Mouse (Mus musculus): ENCODE data around the gene Top2a. TPM values are rescaled to one million over a fixed set of nuclear protein-coding genes. Genes with fewer than 3 reads are reported as not detected.
"Not testable (repeated sequence)": the region's sequence is repeated elsewhere in the genome, so short reads cannot be mapped to it uniquely, and the experiment has no call there.

Top2a gene
- polyA plus RNA-seq, 1 experiment from 2014 or later, result 280 TPM

DNA sequence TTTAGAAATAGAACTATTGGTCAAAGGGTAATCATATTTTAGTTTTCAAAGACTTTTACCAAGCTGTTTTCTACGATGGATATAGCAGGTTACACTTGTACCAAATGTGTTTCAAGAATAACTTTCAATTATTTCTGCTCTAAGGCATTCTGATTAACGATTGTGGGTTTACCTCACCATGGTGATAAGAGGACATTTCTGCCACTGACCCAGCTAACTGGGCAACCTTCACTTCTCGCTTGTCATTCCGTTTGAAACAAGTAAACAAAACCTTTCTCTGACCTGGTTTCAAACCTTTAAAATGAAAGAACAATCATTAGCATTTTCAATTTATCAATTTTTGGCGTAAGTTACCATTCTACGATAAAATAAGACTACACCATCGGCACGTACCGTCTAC lies 17.2 kb downstream of the Top2a start:
- Histone ChIP-seq H3K4me3 (no peak overlapping the region), H3K9me3 (no peaks in the 10 kb centered on the region), H3K4me1 (no peaks in the 10 kb centered on the region), H3K4me2 (no peak overlapping the region), H3K9ac (no peak overlapping the region), H3K27ac (no peak overlapping the region), H3K27me3 (no peaks in the 10 kb centered on the region), H3K36me3 (peaks cover 92% of the 10 kb centered on the region)
- 82% methylated on average over 9 of the region's 9 CpGs for WGBS
- no peak for ATAC-seq (ENCODE audit: borderline replicate concordance, extremely low read depth, low FRiP score, low TSS enrichment)

DNA sequence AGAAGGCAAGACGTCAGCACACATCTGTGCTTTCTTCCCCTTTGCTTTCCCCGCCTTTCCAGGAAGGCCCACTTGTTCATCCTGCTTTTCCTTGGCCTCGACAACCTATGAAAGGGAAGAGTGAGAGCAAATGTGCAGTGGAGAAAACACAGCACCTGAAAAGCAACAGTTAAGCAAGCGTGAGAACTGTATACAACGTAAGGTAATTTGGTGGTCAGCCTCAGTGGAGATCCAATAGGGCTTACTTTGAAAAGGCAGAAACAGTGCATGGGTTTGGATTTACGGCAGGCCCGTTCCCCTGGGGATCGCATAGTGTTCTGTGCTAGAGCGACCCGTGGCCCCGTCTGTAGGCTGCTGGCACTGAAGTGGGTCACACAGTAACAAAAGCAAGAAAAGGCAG lies 24.7 kb downstream of the Top2a start:
- ATAC-seq (ENCODE audit: borderline replicate concordance, extremely low read depth, low FRiP score, low TSS enrichment), result no peak
- no peak overlapping the region for H3K4me3 ChIP-seq
- H3K27me3 ChIP-seq, result no peaks in the 10 kb centered on the region
- 93% methylated on average over 11 of the region's 11 CpGs for WGBS
- H3K4me1 ChIP-seq, result no peaks in the 10 kb centered on the region
- H3K4me2 ChIP-seq, result no peak overlapping the region
- no peaks in the 10 kb centered on the region for H3K9me3 ChIP-seq
- peaks cover 99% of the 10 kb centered on the region for H3K36me3 ChIP-seq
- no peak overlapping the region for H3K27ac ChIP-seq
- H3K9ac ChIP-seq, result no peak overlapping the region

DNA sequence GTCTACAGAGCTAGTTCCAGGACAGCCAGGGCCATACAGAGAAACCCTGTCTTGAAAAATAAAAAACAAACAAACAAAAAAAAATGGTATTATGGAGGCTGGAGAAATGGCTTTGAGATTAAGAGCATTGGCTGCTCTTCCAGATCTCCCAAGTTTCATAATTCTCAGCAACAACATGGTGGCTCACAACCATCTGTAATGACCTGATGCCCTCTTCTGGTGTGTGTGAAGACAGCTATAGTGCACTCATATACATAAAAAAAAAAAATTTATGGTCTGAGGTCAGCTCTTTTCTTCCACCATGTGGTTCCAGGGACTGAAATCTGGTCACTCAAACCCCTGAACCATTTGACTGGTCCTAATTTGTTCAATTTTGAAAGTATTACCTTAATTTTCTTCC lies 25.2 kb downstream of the Top2a start:
- no peak overlapping the region for H3K27ac ChIP-seq
- no peak overlapping the region for H3K4me3 ChIP-seq
- no peaks in the 10 kb centered on the region for H3K27me3 ChIP-seq
- peaks cover 99% of the 10 kb centered on the region for H3K36me3 ChIP-seq
- no peak overlapping the region for H3K4me2 ChIP-seq
- H3K9ac ChIP-seq, result no peak overlapping the region
- H3K4me1 ChIP-seq, result no peaks in the 10 kb centered on the region
- H3K9me3 ChIP-seq, result no peaks in the 10 kb centered on the region
- no peak for ATAC-seq (ENCODE audit: borderline replicate concordance, extremely low read depth, low FRiP score, low TSS enrichment)

DNA sequence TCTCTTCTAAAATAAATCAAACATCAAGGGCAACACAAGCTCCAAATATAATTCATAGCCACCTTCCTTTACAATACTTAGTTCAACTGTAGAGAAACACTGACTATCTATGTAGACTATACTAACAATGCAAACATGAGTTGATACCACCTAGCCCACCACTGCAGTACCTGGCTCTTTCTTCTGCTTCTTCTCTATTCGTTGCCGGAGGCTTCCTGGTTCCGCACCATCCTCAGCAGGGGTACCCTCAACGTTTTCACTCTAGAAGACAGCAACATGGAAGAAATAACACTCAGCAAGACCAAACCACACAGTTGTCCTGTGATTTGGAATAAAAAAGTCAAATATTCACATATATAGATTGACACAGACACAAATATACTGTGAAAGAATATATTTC lies 26.3 kb downstream of the Top2a start:
- 93% methylated on average over 4 of the region's 4 CpGs for WGBS
- no peaks in the 10 kb centered on the region for H3K9me3 ChIP-seq
- H3K27ac ChIP-seq, result no peak overlapping the region
- H3K27me3 ChIP-seq, result no peaks in the 10 kb centered on the region
- no peak overlapping the region for H3K4me2 ChIP-seq
- no peaks in the 10 kb centered on the region for H3K4me1 ChIP-seq
- ATAC-seq (ENCODE audit: borderline replicate concordance, extremely low read depth, low FRiP score, low TSS enrichment), result no peak
- H3K4me3 ChIP-seq, result no peak overlapping the region
- no peak overlapping the region for H3K9ac ChIP-seq
- peaks cover 99% of the 10 kb centered on the region for H3K36me3 ChIP-seq

DNA sequence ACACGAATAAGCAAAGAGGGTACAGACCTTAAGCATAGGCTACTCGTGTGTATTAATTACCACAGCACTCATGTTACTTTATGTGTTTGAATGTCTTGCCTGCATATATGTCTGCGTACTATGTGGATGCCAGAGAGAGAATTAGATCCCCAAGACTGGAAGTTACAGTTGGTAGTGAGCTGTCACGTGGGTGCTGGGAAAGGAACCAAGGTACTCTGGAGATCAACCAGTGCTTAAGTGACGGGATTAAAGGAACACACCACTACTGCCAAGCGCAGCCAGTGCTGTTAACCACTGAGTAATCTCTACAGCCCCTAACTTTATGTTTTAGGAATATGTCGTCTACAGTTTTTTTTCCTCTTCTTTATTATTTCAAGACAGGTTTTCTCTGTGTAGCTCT lies 28.0 kb downstream of the Top2a start:
- no peak for ATAC-seq (ENCODE audit: borderline replicate concordance, extremely low read depth, low FRiP score, low TSS enrichment)
- WGBS, result 89% methylated on average over 7 of the region's 7 CpGs

DNA sequence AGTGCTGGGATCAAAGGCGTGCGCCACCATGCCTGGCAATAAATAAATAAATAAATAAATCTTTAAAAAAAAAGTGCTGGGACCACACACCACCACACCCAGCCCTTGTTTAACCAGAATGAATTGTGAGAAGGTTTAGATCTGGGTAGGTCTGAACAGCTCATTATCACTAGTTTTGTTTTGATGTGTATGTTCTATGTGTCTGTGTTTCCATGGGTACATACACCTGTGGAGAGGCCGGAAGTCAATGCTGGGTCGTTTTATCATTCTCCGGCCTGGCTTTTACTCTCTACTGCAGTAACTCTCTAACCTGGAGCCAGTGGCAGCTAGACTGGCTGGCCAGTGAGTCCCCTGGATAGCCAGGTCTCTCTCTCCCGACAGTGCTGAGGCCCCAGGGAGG lies 33.1 kb downstream of the Top2a start:
- Histone ChIP-seq H3K27me3 (no peaks in the 10 kb centered on the region), H3K4me1 (no peaks in the 10 kb centered on the region), H3K4me3 (no peak overlapping the region), H3K9ac (no peak overlapping the region), H3K9me3 (no peaks in the 10 kb centered on the region), H3K4me2 (no peak overlapping the region), H3K27ac (no peak overlapping the region), H3K36me3 (peaks cover 54% of the 10 kb centered on the region)
- 78% methylated on average over 6 of the region's 6 CpGs for WGBS
- no peak for ATAC-seq (ENCODE audit: borderline replicate concordance, extremely low read depth, low FRiP score, low TSS enrichment)

More for the DNA sequence above, 28.0 kb downstream of the Top2a start:
- H3K9ac ChIP-seq, result no peak overlapping the region
- H3K36me3 ChIP-seq, result peaks cover 99% of the 10 kb centered on the region
- no peak overlapping the region for H3K4me3 ChIP-seq
- no peaks in the 10 kb centered on the region for H3K27me3 ChIP-seq
- no peaks in the 10 kb centered on the region for H3K9me3 ChIP-seq
- H3K4me2 ChIP-seq, result no peak overlapping the region
- H3K4me1 ChIP-seq, result no peaks in the 10 kb centered on the region
- H3K27ac ChIP-seq, result no peak overlapping the region

DNA sequence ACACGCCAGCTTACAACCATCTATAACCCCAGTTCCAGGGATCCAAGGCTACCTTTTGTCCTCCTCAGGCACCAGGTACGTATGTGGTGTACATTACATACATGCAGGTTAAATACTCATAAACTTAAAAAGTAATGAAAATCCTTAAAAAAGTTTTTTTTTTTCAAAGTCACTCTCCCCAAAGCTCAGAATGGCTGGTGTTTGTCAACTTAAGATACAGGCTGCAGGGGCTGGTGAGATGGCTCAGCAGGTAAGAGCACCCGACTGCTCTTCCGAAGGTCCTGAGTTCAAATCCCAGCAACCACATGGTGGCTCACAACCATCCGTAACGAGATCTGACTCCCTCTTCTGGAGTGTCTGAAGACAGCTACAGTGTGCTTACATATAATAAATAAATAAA lies 35.7 kb downstream of the Top2a start:
- not testable (repeated sequence) for H3K27me3 ChIP-seq; H3K4me2 ChIP-seq; H3K4me1 ChIP-seq; ATAC-seq (ENCODE audit: borderline replicate concordance, extremely low read depth, low FRiP score, low TSS enrichment); H3K27ac ChIP-seq; H3K9me3 ChIP-seq; H3K9ac ChIP-seq; H3K4me3 ChIP-seq
- WGBS, result 93% methylated on average over 6 of the region's 6 CpGs
- H3K36me3 ChIP-seq, result peaks cover 28% of the 10 kb centered on the region

DNA sequence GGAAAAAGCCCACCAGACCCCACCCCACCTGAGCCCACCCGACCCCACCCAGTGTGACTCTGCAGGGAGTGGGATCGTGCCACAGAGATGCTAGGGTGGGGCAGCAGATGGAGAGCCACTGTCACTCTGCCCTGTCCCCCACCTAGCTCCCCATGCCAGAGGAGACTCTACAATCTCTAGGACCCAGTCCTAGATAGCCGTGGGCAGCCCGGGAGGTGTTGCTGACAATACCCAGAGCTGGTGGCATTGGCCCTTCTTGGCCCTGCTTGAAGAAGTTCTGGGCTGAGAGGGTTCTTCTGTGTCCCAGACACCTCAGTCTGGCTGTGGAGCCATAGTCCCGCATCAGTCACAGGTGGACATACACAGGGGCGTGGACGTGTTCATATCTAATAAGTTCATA lies 38.4 kb downstream of the Top2a start:
- H3K27ac ChIP-seq, result no peak overlapping the region
- no peaks in the 10 kb centered on the region for H3K9me3 ChIP-seq
- peaks cover 19% of the 10 kb centered on the region for H3K4me1 ChIP-seq
- H3K4me3 ChIP-seq, result no peak overlapping the region
- ATAC-seq (ENCODE audit: borderline replicate concordance, extremely low read depth, low FRiP score, low TSS enrichment), result no peak
- H3K36me3 ChIP-seq, result peaks cover 2% of the 10 kb centered on the region; the same call in 1 of the 2 replicates
- no peak overlapping the region for H3K9ac ChIP-seq
- no peak overlapping the region for H3K4me2 ChIP-seq
- H3K27me3 ChIP-seq, result peaks cover 23% of the 10 kb centered on the region
- WGBS, result 79% methylated on average over 7 of the region's 7 CpGs

DNA sequence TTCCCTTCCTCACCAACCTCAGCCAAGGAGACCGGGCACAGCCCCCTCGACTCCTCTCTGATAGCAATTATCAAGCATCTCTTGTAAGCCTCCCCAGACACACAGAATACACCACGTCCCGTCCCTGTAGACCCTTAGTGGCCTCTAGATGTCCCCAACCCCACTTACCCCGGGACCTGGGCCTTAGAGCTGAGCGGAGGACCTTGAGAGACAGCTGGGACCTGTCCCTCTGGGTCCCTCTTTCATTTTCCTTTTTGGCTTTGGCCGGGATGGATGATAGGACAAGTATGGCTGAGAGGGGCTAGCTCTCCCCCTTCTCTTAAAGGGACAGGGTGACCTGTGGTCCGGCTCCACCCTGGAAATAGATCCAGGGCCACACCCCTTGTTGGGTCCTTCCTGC lies 40.4 kb downstream of the Top2a start:
- H3K4me1 ChIP-seq, result peaks cover 19% of the 10 kb centered on the region
- no peaks in the 10 kb centered on the region for H3K9me3 ChIP-seq
- ATAC-seq (ENCODE audit: borderline replicate concordance, extremely low read depth, low FRiP score, low TSS enrichment), result no peak
- H3K36me3 ChIP-seq, result 0 out of 2 replicates have a peak, but pooled peaks cover 2% of the 10 kb centered on the region
- H3K4me3 ChIP-seq, result no peak overlapping the region
- 44% methylated on average over 8 of the region's 8 CpGs for WGBS
- H3K4me2 ChIP-seq, result peak overlapping the region; percentile 97; the same call in 1 of the 2 replicates
- peaks cover 23% of the 10 kb centered on the region for H3K27me3 ChIP-seq
- no peak overlapping the region for H3K9ac ChIP-seq
- no peak overlapping the region for H3K27ac ChIP-seq

DNA sequence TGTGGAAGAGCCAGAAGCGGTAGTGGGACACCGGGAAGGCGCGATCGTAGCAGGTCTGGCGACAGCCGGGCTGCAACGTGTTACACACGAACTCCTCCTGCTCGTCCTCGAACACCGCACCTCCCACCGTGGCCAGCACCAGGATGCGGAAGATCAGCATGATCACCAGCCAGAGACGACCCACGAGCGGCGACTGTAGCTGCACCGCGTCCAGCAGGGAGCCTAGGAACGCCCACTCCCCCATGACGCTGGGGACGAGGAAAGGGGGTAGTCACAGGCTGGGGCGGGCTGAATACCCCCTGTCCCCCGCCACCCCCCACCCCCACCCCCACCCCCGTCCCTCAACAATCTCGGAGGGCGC lies 41.2 kb downstream of the Top2a start, which contains the start of gene Gjd3:
Gene Gjd3, minus strand, starts transcription at position 244 of the 361 bp plus-strand sequence.
- peak within 1 kb of the TSS; percentile 50 for H3K4me3 ChIP-seq
- no peaks in the 10 kb centered on the region for H3K36me3 ChIP-seq
- H3K27me3 ChIP-seq, result peaks cover 23% of the 10 kb centered on the region
- WGBS, result 4% methylated on average over 28 of the region's 28 CpGs
- peak within 1 kb of the TSS; percentile 46 for H3K9ac ChIP-seq
- H3K9me3 ChIP-seq, result no peaks in the 10 kb centered on the region
- H3K27ac ChIP-seq, result no peak within 1 kb of the TSS
- ATAC-seq (ENCODE audit: borderline replicate concordance, extremely low read depth, low FRiP score, low TSS enrichment), result no peak
- H3K4me1 ChIP-seq, result peaks cover 19% of the 10 kb centered on the region
- peak within 1 kb of the TSS; percentile 97 for H3K4me2 ChIP-seq

DNA sequence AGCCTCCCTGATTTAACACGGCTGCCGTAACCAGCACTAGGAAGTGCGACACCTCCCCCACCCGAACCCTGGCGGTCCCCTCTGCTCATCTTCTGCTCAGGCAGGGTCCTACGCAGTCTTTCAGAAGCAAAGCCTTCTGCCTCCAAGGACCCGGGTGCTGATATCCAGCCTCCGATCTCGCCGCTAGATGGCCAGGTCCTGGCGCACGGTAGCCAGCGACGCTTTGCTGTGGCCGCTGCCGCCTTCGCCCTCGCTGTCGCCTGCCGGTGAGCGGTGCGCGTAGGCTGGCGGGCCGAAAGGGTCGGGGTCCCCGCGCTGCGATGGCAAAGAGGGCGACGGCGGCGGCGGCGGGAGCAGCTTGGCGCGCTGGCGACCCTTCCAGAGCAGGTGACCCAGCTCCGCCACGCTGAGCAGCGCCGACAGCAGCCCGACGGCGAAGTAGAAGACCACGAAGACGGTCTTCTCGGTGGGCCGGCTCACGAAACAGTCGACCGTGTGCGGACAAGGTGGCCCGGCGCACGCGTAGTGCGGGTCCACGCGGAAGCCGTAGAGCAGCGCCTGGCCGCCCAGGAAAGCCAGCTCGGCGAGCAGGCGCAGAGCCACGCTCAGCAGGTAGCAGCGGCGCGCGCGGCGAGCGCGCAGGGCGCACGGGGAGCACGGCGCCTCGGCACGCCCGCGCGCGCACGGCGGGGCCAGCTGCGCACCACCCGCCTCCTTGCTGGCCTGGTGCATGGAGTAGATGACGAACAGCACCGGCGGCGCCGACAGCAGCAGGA lies 41.8 kb downstream of the Top2a start:
- Histone ChIP-seq H3K9me3 (no peaks in the 10 kb centered on the region), H3K27ac (no peak overlapping the region), H3K4me3 (peak overlapping the region; percentile 50), H3K4me2 (peak overlapping the region; percentile 97), H3K27me3 (peaks cover 23% of the 10 kb centered on the region), H3K9ac (peak overlapping the region; percentile 46), H3K4me1 (peaks cover 19% of the 10 kb centered on the region), H3K36me3 (no peaks in the 10 kb centered on the region)
- WGBS, result under 1% methylated on average over 93 of the region's 94 CpGs
- ATAC-seq (ENCODE audit: borderline replicate concordance, extremely low read depth, low FRiP score, low TSS enrichment), result peak; percentile 9; the same call in 1 of the 2 replicates

DNA sequence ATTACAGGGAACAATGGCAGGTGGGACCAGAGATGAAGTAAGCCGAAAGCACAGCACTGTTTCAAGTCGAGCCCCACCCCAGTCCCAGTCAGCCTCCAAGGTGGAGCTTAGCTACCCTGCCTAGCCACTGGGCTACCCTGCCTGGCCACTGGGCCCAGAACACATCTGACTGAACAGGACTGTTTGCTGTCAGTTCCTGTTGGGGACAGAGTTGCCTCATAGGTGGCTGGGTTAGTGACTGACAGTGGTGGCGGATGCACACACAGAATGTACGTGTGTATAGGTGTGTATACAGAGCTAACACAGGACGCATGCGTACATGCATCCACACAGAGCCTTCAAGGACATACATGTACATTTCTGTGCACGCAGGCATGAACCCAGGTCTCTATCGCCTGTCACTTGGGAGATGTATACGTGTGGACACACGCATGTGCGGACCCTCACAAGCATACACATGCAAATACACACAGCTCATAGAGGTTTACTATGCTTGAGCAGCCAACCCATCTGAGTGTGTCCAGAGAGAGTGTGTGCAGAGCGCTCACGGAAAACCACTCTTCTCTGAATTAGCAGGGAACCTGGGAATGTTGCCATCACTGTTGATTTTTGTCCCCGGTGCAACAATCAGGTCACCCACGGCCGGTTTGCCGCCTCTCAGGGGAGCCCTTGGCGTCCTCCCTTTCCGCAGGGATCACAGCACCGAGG lies 42.5 kb downstream of the Top2a start:
- no peak for ATAC-seq (ENCODE audit: borderline replicate concordance, extremely low read depth, low FRiP score, low TSS enrichment)
- peaks cover 19% of the 10 kb centered on the region for H3K4me1 ChIP-seq
- H3K27me3 ChIP-seq, result peaks cover 23% of the 10 kb centered on the region
- H3K27ac ChIP-seq, result no peak overlapping the region
- H3K9ac ChIP-seq, result peak overlapping the region; percentile 46
- no peaks in the 10 kb centered on the region for H3K36me3 ChIP-seq
- peak overlapping the region; percentile 50 for H3K4me3 ChIP-seq
- H3K4me2 ChIP-seq, result peak overlapping the region; percentile 97
- H3K9me3 ChIP-seq, result no peaks in the 10 kb centered on the region
- WGBS, result 37% methylated on average over 20 of the region's 20 CpGs

Measured in lung, embryonic 15.5 days (tissue).